Mouse (Mus musculus): Measurements from ENCODE around the gene Ccdc180. TPM values are rescaled to one million over a fixed set of nuclear protein-coding genes. Genes with fewer than 3 reads are reported as not detected.

The Ccdc180 gene
- total RNA-seq, 2 experiments from 2014 or later, result 0.08 to 0.25 TPM

- no peak for DNase-seq (ENCODE audit: low spot score in 2 of 2)
Observed at GRCm38 (mm10) chr4:45909924-45910323, 19.8 kb downstream of the Ccdc180 start.

DNA sequence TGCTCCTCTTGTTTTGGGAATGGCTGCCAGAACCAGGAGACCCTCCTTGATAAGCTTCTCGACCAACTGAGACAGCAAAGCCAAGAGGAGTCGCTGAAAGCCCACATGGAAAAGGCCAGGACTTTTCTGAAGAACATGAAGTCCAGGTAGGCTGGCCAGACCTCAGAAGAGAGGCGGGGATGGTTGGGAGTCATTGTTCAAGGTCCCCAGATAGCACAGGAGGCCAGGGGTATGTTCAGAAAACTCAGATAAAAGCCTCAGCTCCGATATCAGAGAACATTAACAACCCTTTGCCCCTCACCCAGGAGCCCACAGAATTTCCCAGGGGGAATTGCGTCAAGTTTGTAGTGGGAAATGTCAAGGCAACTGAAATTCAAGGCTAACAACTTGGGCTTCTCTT, 21.2 kb downstream of the Ccdc180 start:
- DNase-seq (ENCODE audit: low spot score in 2 of 2), result no peak

DNA sequence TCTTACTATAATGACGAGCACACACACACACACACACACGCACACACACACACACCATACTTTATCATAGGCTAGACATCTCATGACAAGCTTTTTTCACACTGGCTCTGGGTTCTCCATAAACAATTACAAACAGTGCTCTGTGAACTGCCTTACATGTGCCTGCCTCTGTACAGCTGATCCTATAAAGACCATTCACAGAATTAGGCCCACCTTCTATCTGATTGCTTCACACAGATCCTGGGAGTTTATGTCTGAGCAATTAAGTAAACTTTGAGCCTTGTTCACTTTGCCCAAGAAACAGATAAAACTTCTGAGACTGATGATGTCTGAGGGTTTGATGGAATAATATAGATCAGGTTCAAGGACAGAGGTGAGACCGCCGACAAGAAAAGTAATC, 21.8 kb downstream of the Ccdc180 start:
- DNase-seq (ENCODE audit: low spot score in 2 of 2), result no peak

GRCm38 (mm10) chr4:45917091-45917490, 27.0 kb downstream of the Ccdc180 start:
- DNase-seq (ENCODE audit: low spot score in 2 of 2), result no peak

GRCm38 (mm10) chr4:45921663-45922435, 31.7 kb downstream of the Ccdc180 start:
- no peak for DNase-seq (ENCODE audit: low spot score in 2 of 2)

GRCm38 (mm10) chr4:45924011-45924410, 33.9 kb downstream of the Ccdc180 start:
- no peak for DNase-seq (ENCODE audit: low spot score in 2 of 2)

- no peak for DNase-seq (ENCODE audit: low spot score in 2 of 2)
Observed at GRCm38 (mm10) chr4:45928561-45928960, 38.5 kb downstream of the Ccdc180 start.

DNA sequence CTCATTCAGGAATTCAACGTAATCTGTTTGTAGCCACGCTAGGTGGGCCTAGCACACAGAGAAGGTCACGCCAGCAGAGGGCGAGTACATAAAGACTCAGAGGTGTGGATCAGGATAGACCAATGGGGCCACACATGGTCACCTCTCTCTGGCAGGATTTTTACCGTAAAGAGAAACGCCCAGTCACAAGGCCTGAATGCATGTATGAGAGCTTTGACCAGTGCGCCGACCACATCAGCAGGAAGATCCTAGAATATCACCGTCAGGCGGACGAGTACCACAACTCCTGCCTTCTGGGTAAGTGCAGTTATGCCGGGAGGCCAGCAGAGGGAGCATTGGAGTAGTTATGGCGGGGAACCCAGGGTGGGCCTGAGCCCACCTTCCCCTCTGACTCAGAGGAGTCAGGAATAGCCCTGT, 51.5 kb downstream of the Ccdc180 start:
- DNase-seq (ENCODE audit: low spot score in 2 of 2), result peak in 1 of 2 experiments; percentile 29

DNA sequence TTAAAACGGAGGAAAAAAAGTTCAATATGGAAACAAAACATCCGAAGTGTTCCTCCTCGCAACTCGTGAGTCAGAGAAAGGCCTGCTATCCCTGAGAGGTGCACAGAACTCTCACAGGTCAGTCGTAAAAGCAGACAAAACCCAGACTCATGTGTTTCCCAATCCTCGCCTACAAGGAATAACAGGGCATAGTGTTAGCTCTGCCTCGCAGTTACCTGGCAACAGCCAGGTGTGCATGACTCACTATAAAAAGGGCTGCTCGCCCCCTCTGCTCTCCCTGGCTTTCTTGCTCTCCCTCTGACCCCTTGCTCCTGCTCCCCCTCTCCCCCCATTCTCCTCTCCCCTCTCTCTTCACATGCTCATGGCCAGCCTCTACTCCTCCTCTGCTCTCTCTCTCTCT, 57.6 kb downstream of the Ccdc180 start:
- no peak for DNase-seq (ENCODE audit: low spot score in 2 of 2)

DNA sequence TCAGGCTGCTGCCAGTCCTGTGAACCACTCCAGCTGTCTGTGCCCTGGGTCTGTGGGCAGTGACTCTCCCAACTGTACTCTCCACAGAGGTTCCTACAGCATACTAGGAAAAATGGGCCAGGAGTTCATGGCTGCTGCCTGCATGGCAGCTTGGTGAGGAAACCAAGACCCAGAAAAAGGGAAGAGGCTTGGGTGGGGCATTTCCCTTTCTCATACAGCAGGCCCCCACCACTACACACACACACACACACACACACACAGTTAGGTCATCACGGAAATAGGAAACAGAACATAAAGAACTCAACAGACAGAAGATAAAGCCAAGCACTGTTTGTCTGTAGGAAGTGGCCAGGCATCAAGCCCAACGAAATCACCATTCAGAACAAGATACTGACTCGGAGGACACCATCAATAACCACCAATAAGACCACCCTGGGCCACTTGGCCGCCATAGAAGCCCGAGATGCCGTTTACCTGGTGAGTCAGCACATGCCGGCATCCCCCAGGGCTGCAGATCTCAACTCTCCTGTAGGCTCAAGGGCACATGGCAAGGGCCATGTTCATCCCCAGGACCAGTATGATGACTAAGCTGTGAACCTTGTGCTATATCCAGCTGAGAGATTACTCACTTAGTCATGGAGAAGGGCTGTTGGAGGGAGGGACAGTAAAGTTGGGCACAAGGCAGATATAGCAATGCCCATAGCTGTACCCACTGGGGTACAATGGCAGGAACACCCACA, 59.2 kb downstream of the Ccdc180 start:
- no peak for DNase-seq (ENCODE audit: low spot score in 2 of 2)

- DNase-seq (ENCODE audit: low spot score in 2 of 2), result no peak
Observed at GRCm38 (mm10) chr4:45951830-45952229, 61.7 kb downstream of the Ccdc180 start.

GRCm38 (mm10) chr4:45953025-45953919, 63.2 kb downstream of the Ccdc180 start:
- no peak for DNase-seq (ENCODE audit: low spot score in 2 of 2)

DNA sequence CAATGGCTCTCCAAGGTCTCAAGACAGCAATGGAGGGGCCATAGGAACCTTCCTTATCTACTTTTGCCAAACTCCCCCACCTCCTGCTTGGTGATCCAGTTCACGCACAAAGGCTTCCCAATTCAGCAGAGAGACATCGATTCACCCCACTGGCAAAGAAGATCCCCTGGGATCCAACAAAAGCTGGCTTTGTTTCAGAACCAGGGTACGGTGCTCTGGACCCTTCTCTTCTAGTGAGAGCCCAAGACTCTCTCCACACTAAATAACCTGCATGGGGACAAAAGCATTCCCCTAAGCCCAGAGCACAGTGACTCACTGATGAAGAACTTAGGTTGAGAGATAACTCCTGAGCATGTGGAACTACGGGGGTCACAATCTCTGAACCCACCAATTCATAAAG, 65.1 kb downstream of the Ccdc180 start:
- DNase-seq (ENCODE audit: low spot score in 2 of 2), result no peak

DNA sequence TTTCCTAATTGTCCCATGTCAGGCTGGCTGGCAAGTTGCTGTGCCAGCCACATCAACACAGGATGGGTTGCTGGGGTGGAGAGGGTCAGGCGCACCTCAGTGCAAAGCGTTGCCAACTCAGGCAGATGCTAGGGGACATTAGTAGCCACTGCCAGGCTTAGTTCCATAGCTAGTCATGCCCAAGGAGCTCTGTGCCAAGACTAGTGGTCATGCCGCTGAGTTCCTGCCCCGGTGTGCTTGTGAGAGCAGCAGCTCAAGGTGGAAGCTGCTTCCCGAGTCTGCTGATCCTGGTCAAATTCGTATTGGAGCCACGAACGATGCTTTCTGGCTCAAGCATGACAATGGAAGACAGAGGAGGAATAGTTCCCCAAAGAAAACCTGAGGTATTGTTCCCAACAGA, 66.0 kb downstream of the Ccdc180 start:
- DNase-seq (ENCODE audit: low spot score in 2 of 2), result no peak

- DNase-seq (ENCODE audit: low spot score in 2 of 2), result no peak
Observed at GRCm38 (mm10) chr4:45956706-45957105, 66.6 kb downstream of the Ccdc180 start.

- no peak for DNase-seq (ENCODE audit: low spot score in 2 of 2)
Observed at GRCm38 (mm10) chr4:45964771-45965439, 74.8 kb downstream of the Ccdc180 start, which contains the start of gene Tdrd7. Gene Tdrd7 (plus strand): TSS chr4:45965334.

DNA sequence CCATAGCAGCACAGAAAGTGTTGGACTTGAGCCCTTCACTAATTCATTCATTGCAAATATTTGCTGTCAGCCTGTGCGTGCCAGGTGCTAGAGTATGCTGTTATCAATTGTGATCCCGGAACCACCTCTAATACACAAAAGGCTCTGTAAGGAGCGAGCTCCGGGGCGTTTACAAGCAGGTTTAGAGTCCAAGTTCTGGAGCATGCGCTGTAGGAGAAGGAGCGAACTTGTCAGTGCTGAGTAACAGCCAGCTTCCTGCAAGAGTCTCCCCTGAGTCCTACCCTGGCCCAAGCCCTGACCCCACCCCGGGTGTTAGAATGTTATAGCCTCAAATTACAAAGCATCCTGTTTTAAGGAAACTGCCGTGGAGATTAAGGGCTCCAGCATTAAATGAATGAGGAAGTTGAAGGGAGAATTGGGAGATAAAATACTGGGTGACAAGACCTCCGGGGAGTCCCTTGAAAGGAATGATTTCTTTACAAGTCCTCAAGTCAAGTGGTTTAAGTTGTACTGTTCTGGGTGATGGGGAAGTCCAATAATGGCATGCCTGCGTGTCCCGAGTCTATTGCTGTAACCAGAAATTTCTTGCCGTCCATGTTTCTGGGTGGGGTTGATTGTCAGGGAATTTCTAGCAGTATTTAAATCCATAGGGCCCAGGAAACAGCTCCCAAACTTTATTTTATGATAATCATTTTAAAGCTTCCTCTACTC, 75.8 kb downstream of the Ccdc180 start:
- DNase-seq (ENCODE audit: low spot score in 2 of 2), result no peak

- DNase-seq (ENCODE audit: low spot score in 2 of 2), result no peak
Observed at GRCm38 (mm10) chr4:45966716-45967115, 76.6 kb downstream of the Ccdc180 start.

- DNase-seq (ENCODE audit: low spot score in 2 of 2), result no peak
Observed at GRCm38 (mm10) chr4:45967479-45968341, 77.6 kb downstream of the Ccdc180 start.
